Mouse (Mus musculus) CH12.LX (cell line): ENCODE results near the gene Scd4. TPM values are rescaled to one million over a fixed set of nuclear protein-coding genes. Genes with fewer than 3 reads are reported as not detected.

Source experiments
- DNase-seq: peaks from one replicate; pipeline ENCODE4 v3.0.0-alpha.2; 2013; ENCODE audit errors: extremely low read depth
- H3K27ac ChIP-seq: 2 replicates; pipeline ENCODE4 v1.5.1; 2012; ENCODE audit warnings: low read depth, mild to moderate bottlenecking, control low read depth, moderate library complexity; ENCODE audit not compliant: insufficient read depth
- H3K27me3 ChIP-seq: replicated peaks from 2 replicates; pipeline ENCODE3; 2012; ENCODE audit warnings: inconsistent platforms
- H3K36me3 ChIP-seq, 2 experiments: replicated peaks in 1 of 2; 2 replicates each; pipeline versions ENCODE3 to v1.6.1; 2012; ENCODE audit warnings: inconsistent platforms in 1 of 2, low read length in 1 of 2, mild to moderate bottlenecking in 1 of 2, mixed read lengths in 1 of 2, moderate library complexity in 1 of 2; ENCODE audit not compliant: control insufficient read depth in 1 of 2, insufficient read depth in 1 of 2
- H3K4me1 ChIP-seq, 2 experiments: 2 replicates each; pipeline ENCODE4 v1.6.1; 2012; ENCODE audit warnings: inconsistent platforms in 1 of 2, moderate library complexity in 1 of 2; ENCODE audit not compliant: insufficient read depth in 2 of 2, control insufficient read depth in 1 of 2
- H3K4me2 ChIP-seq: 2 replicates; pipeline ENCODE4 v1.6.1; 2012; ENCODE audit warnings: low read depth, mild to moderate bottlenecking, control low read depth; ENCODE audit not compliant: poor library complexity, insufficient read depth, severe bottlenecking
- H3K4me3 ChIP-seq, 3 experiments: fragments of 150-350 bp in 1 of 3; sonication (generic) in 1 of 3; replicated peaks in 1 of 3; 2 replicates each; pipeline versions ENCODE3 to v1.5.1; 2011 to 2012; ENCODE audit warnings: low read depth in 2 of 3, low read length in 2 of 3, mild to moderate bottlenecking in 2 of 3, moderate library complexity in 2 of 3, control low read depth in 1 of 3, improper control_type of control experiment in 1 of 3, inconsistent platforms in 1 of 3, mixed read lengths in 1 of 3; ENCODE audit not compliant: poor library complexity in 1 of 3
- H3K79me2 ChIP-seq: replicated peaks from 2 replicates; pipeline ENCODE4 v1.6.1; 2012; ENCODE audit warnings: mild to moderate bottlenecking, moderate library complexity; ENCODE audit not compliant: control insufficient read depth, poor library complexity, insufficient read depth, severe bottlenecking; ENCODE audit errors: extremely low read depth
- H3K9ac ChIP-seq: 2 replicates; pipeline ENCODE4 v1.6.1; 2012; ENCODE audit warnings: low read depth, mild to moderate bottlenecking, control low read depth, moderate library complexity; ENCODE audit not compliant: insufficient read depth
- H3K9me3 ChIP-seq: replicated peaks from 2 replicates; pipeline ENCODE3; 2012; ENCODE audit warnings: low read length, inconsistent platforms, mixed read lengths
- BHLHE40 ChIP-seq: IDR thresholded peaks from 2 replicates; pipeline ENCODE4 v1.6.1; 2011; ENCODE audit warnings: mild to moderate bottlenecking, low read depth, low read length, improper control_type of control experiment
- CHD1 ChIP-seq: IDR thresholded peaks from 2 replicates; pipeline ENCODE4 v1.6.1; 2012; ENCODE audit warnings: low read depth, low read length, improper control_type of control experiment, inconsistent platforms
- CHD2 ChIP-seq: IDR thresholded peaks from 2 replicates; pipeline ENCODE4 v1.6.1; 2011; ENCODE audit warnings: low read length, improper control_type of control experiment
- CTCF ChIP-seq, 2 experiments: IDR thresholded peaks in 1 of 2; conservative IDR thresholded peaks in 1 of 2; 2 replicates each; pipeline ENCODE4 v1.5.1; 2011 to 2012; ENCODE audit warnings: low read depth in 2 of 2, low read length in 2 of 2, improper control_type of control experiment in 1 of 2, inconsistent platforms in 1 of 2, mild to moderate bottlenecking in 1 of 2, moderate library complexity in 1 of 2
- E2F4 ChIP-seq: IDR thresholded peaks from 2 replicates; pipeline ENCODE4 v1.6.1; 2011; ENCODE audit warnings: low read depth, low read length, improper control_type of control experiment; ENCODE audit not compliant: insufficient replicate concordance
- ELF1 ChIP-seq: IDR thresholded peaks from 2 replicates; pipeline ENCODE4 v1.6.1; 2014; ENCODE audit warnings: low read depth, mild to moderate bottlenecking, inconsistent platforms, low read length, improper control_type of control experiment
- EP300 ChIP-seq: IDR thresholded peaks from 2 replicates; pipeline ENCODE4 v1.6.1; 2011; ENCODE audit warnings: low read length, improper control_type of control experiment
- ETS1 ChIP-seq: conservative IDR thresholded peaks from 2 replicates; pipeline ENCODE4 v1.6.1; 2012; ENCODE audit warnings: low read depth, mild to moderate bottlenecking, inconsistent platforms, low read length, improper control_type of control experiment, moderate library complexity
- GABPA ChIP-seq: IDR thresholded peaks from 2 replicates; pipeline ENCODE4 v1.6.1; 2012; ENCODE audit warnings: low read depth, low read length, improper control_type of control experiment, inconsistent platforms; ENCODE audit not compliant: insufficient replicate concordance
- HCFC1 ChIP-seq: IDR thresholded peaks from 2 replicates; pipeline ENCODE4 v1.6.1; 2012; ENCODE audit warnings: low read depth, mild to moderate bottlenecking, inconsistent platforms, low read length, improper control_type of control experiment
- IRF4 ChIP-seq: IDR thresholded peaks from 2 replicates; pipeline ENCODE4 v1.6.1; 2014; ENCODE audit warnings: low read depth, mild to moderate bottlenecking, inconsistent platforms, low read length, improper control_type of control experiment
- JUN ChIP-seq: IDR thresholded peaks from 2 replicates; pipeline ENCODE4 v1.6.1; 2011; ENCODE audit warnings: low read depth, mild to moderate bottlenecking, low read length, improper control_type of control experiment, moderate library complexity; ENCODE audit not compliant: insufficient read depth
- JUND ChIP-seq: conservative IDR thresholded peaks from 2 replicates; pipeline ENCODE4 v1.6.1; 2011; ENCODE audit warnings: low read depth, low read length, improper control_type of control experiment
- KAT2A ChIP-seq: IDR thresholded peaks from 2 replicates; pipeline ENCODE4 v1.6.1; 2012; ENCODE audit warnings: low read length, improper control_type of control experiment, inconsistent platforms; ENCODE audit not compliant: insufficient replicate concordance
- MAFK ChIP-seq: IDR thresholded peaks from 2 replicates; pipeline ENCODE4 v1.6.1; 2011; ENCODE audit warnings: low read length, improper control_type of control experiment; ENCODE audit not compliant: insufficient replicate concordance
- MAX ChIP-seq: IDR thresholded peaks from 2 replicates; pipeline ENCODE4 v1.6.1; 2011; ENCODE audit warnings: low read length, improper control_type of control experiment
- MAZ ChIP-seq: IDR thresholded peaks from 2 replicates; pipeline ENCODE4 v1.6.1; 2012; ENCODE audit warnings: low read depth, mild to moderate bottlenecking, inconsistent platforms, low read length, improper control_type of control experiment, moderate library complexity
- MEF2A ChIP-seq: IDR thresholded peaks from 2 replicates; pipeline ENCODE4 v1.6.1; 2014; ENCODE audit warnings: low read depth, mild to moderate bottlenecking, inconsistent platforms, low read length, improper control_type of control experiment, borderline replicate concordance
- MXI1 ChIP-seq: IDR thresholded peaks from 2 replicates; pipeline ENCODE4 v1.6.1; 2011; ENCODE audit warnings: mild to moderate bottlenecking, low read depth, low read length, improper control_type of control experiment
- MYC ChIP-seq: IDR thresholded peaks from 2 replicates; pipeline ENCODE4 v1.6.1; 2011; ENCODE audit warnings: low read depth, mild to moderate bottlenecking, improper control_type of control experiment, low read length
- NELFE ChIP-seq: IDR thresholded peaks from 2 replicates; pipeline ENCODE4 v1.6.1; 2011; ENCODE audit warnings: low read depth, low read length, improper control_type of control experiment
- NRF1 ChIP-seq: IDR thresholded peaks from 2 replicates; pipeline ENCODE4 v1.6.1; 2014; ENCODE audit warnings: low read depth, mild to moderate bottlenecking, inconsistent platforms, low read length, improper control_type of control experiment, moderate library complexity
- PAX5 ChIP-seq: IDR thresholded peaks from 2 replicates; pipeline ENCODE4 v1.6.1; 2012; ENCODE audit warnings: low read length, inconsistent platforms, mixed read lengths
- POLR2A ChIP-seq: IDR thresholded peaks from 2 replicates; pipeline ENCODE4 v1.6.1; 2011; ENCODE audit warnings: low read depth, mild to moderate bottlenecking, improper control_type of control experiment, low read length
- POLR2AphosphoS2 ChIP-seq: IDR thresholded peaks from 2 replicates; pipeline ENCODE4 v1.6.1; 2011; ENCODE audit warnings: low read depth, low read length, improper control_type of control experiment
- RAD21 ChIP-seq: IDR thresholded peaks from 2 replicates; pipeline ENCODE4 v1.6.1; 2011; ENCODE audit warnings: low read depth, mild to moderate bottlenecking, low read length, improper control_type of control experiment, moderate library complexity
- RCOR1 ChIP-seq: conservative IDR thresholded peaks from 2 replicates; pipeline ENCODE4 v1.6.1; 2012; ENCODE audit warnings: low read depth, mild to moderate bottlenecking, inconsistent platforms, low read length, improper control_type of control experiment
- SIN3A ChIP-seq: IDR thresholded peaks from 2 replicates; pipeline ENCODE4 v1.6.1; 2012; ENCODE audit warnings: low read length, improper control_type of control experiment, inconsistent platforms
- SMC3 ChIP-seq: IDR thresholded peaks from 2 replicates; pipeline ENCODE4 v1.6.1; 2011; ENCODE audit warnings: low read depth, low read length, improper control_type of control experiment
- TBP ChIP-seq: conservative IDR thresholded peaks from 2 replicates; pipeline ENCODE4 v1.6.1; 2011; ENCODE audit warnings: low read depth, low read length, improper control_type of control experiment
- TCF12 ChIP-seq: IDR thresholded peaks from 2 replicates; pipeline ENCODE4 v1.6.1; 2014; ENCODE audit warnings: low read depth, mild to moderate bottlenecking, inconsistent platforms, low read length, improper control_type of control experiment
- UBTF ChIP-seq: IDR thresholded peaks from 2 replicates; pipeline ENCODE4 v1.6.1; 2012; ENCODE audit warnings: low read depth, mild to moderate bottlenecking, inconsistent platforms, low read length, improper control_type of control experiment, moderate library complexity
- USF1 ChIP-seq: IDR thresholded peaks from 2 replicates; pipeline ENCODE4 v1.6.1; 2014; ENCODE audit warnings: low read depth, mild to moderate bottlenecking, inconsistent platforms, low read length, improper control_type of control experiment
- USF2 ChIP-seq: conservative IDR thresholded peaks from 2 replicates; pipeline ENCODE4 v1.6.1; 2011; ENCODE audit warnings: low read depth, low read length, improper control_type of control experiment
- ZC3H11A ChIP-seq: IDR thresholded peaks from 2 replicates; pipeline ENCODE4 v1.6.1; 2012; ENCODE audit warnings: low read depth, mild to moderate bottlenecking, inconsistent platforms, low read length, improper control_type of control experiment
- ZKSCAN1 ChIP-seq: IDR thresholded peaks from 2 replicates; pipeline ENCODE4 v1.6.1; 2012; ENCODE audit warnings: low read depth, inconsistent platforms, low read length, improper control_type of control experiment, borderline replicate concordance
- ZMIZ1 ChIP-seq: IDR thresholded peaks from 2 replicates; pipeline ENCODE4 v1.6.1; 2012; ENCODE audit warnings: low read depth, mild to moderate bottlenecking, inconsistent platforms, low read length, improper control_type of control experiment
- ZNF384 ChIP-seq: IDR thresholded peaks from 2 replicates; pipeline ENCODE4 v1.6.1; 2012; ENCODE audit warnings: low read depth, low read length, improper control_type of control experiment, inconsistent platforms
- dilution Hi-C: fragments of 300-500 bp; cut with MboI; formaldehyde crosslinking; loops from 2 replicates; pipeline ENCODE4 v1.14.3; 2020; ENCODE audit warnings: low sequenced_read_pairs; ENCODE audit not compliant: extremely low pct_unique_long_range_greater_than_20kb, extremely low pct_ligation_motif_present
- in situ Hi-C: fragments of 300-500 bp; cut with MboI; formaldehyde crosslinking; loops from 3 replicates; pipeline ENCODE4 v1.14.3; 2019; ENCODE audit warnings: low sequenced_read_pairs, low pct_ligation_motif_present, low pct_unique_long_range_greater_than_20kb, mixed read lengths
- polyA plus RNA-seq: library from polyadenylated mRNA; unstranded; fragments of >175 nt; gene quantifications from 2 replicates; pipeline ENCODE4 v1.2.1, GENCODE M21; 2012; ENCODE audit warnings: low read depth; ENCODE audit not compliant: insufficient read length
- total RNA-seq, 2 experiments: library from RNA; depleted of rRNA; stranded (reverse); fragments of 300-350 nt in 1 of 2; fragments of >200 nt in 1 of 2; gene quantifications; 2 replicates each; pipeline ENCODE4 v1.2.3; 2012 to 2014

Scd4 gene
- total and polyA plus RNA-seq, 3 experiments: 0.11 TPM; not detected in 2

DNA sequence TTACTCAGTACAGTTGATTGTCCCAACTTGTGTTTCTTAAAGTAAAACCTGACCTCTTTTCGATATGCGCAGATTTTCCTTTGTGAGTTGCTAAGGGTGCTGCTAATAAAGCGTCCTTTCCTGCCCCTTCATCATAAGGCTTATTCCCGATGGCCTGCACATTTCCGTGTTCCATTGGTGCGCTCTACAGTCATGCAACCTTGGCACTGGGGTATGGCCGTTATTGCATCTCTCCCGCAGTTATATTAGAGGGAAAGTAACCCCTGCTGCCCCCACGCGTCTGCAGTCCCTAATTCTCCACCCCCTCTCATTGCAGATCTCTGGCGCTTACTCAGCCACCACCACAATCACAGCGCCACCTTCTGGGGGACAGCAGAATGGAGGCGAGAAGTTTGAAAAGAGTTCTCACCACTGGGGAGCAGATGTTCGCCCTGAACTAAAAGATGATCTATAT, 38.3 kb upstream of the Scd4 start:
- Histone ChIP-seq H3K4me3 (peak overlapping the region; percentile 68 to 94 (median 92)), H3K9ac (peak overlapping the region; percentile 88), H3K4me1 (peaks cover 12 to 48% of the 10 kb centered on the region in 2 experiments), H3K27me3 (no peaks in the 10 kb centered on the region), H3K27ac (peak overlapping the region; percentile 74; the same call in 1 of the 2 replicates), H3K36me3 (peaks cover 42 to 49% of the 10 kb centered on the region in 2 experiments), H3K4me2 (peak overlapping the region; percentile 85), H3K9me3 (no peaks in the 10 kb centered on the region), H3K79me2 (peaks cover 56% of the 10 kb centered on the region)
- in situ Hi-C loops: loop anchor here (5.0 kb wide), 1 partner anchor 47 kb away; no protein-coding TSS in a partner anchor
- dilution Hi-C loops: no loop called here
- TF ChIP-seq ZNF384: no peak
- no peak; the same call in 1 of the 2 replicates for TF ChIP-seq ZMIZ1
- no peak for TF ChIP-seq NRF1
- TF ChIP-seq MAZ: peak; percentile 82; the same call in 1 of the 2 replicates
- TF ChIP-seq KAT2A: no peak
- TF ChIP-seq MAFK: peak; percentile 45; the same call in 1 of the 2 replicates
- TF ChIP-seq NELFE: peak; percentile 39; the same call in 1 of the 2 replicates
- TF ChIP-seq ETS1: peak; percentile 50
- TF ChIP-seq ZKSCAN1: no peak
- peak; percentile 35; the same call in 1 of the 2 replicates for TF ChIP-seq ELF1
- no peak for TF ChIP-seq POLR2AphosphoS2
- no peak for TF ChIP-seq PAX5
- TF ChIP-seq TCF12: peak; percentile 68
- TF ChIP-seq CHD1: no peak
- TF ChIP-seq SMC3: peak; percentile 93
- no peak for TF ChIP-seq GABPA
- peak; percentile 76; the same call in 1 of the 2 replicates for TF ChIP-seq MEF2A
- peak; percentile 67 for TF ChIP-seq ZC3H11A
- TF ChIP-seq MXI1: peak; percentile 86
- TF ChIP-seq EP300: no peak
- TF ChIP-seq POLR2A: peak; percentile 52
- TF ChIP-seq BHLHE40: peak; percentile 32; the same call in 1 of the 2 replicates
- TF ChIP-seq USF1: no peak
- no peak; the same call in none of the 2 replicates for TF ChIP-seq UBTF
- TF ChIP-seq RAD21: peak; percentile 81
- TF ChIP-seq E2F4: no peak
- 0 out of 2 replicates have a peak, but pooled peaks have one; percentile 11 for TF ChIP-seq JUND
- peak; percentile 65; the same call in 1 of the 2 replicates for TF ChIP-seq MYC
- no peak for TF ChIP-seq USF2
- peak; percentile 60 for TF ChIP-seq CHD2
- TF ChIP-seq IRF4: peak; percentile 19; the same call in 1 of the 2 replicates
- no peak for TF ChIP-seq RCOR1
- TF ChIP-seq TBP: peak; percentile 86
- no peak for TF ChIP-seq JUN
- peak; percentile 47 for TF ChIP-seq HCFC1
- TF ChIP-seq CTCF (conservative IDR thresholded peaks at IDR 0.05 in 1 of 2, IDR thresholded peaks at IDR 0.05 in 1 of 2; ENCODE audit: low read depth in 2 of 2, low read length in 2 of 2): peak; percentile 68 to 99
- peak; percentile 94; the same call in 1 of the 2 replicates for TF ChIP-seq SIN3A
- peak; percentile 67 for TF ChIP-seq MAX
- peak; percentile 93 for DNase-seq
